Mouse (Mus musculus) hindbrain, embryonic 15.5 days (tissue): Measurements from ENCODE around the gene Themis. TPM values are rescaled to one million over a fixed set of nuclear protein-coding genes. Genes with fewer than 3 reads are reported as not detected.
A peak's percentile ranks its signal among the peaks of the same experiment; 100 is the strongest.

Experiments used
- ATAC-seq: fragments of 200-750 bp; cut with Nextera tagmentation; 2 replicates; pipeline ENCODE4 v1.8.0; 2017; ENCODE audit warnings: low read depth, moderate number of reproducible peaks, moderate TSS enrichment; ENCODE audit not compliant: low FRiP score
- H3K27ac ChIP-seq: fragments of 300-500 bp; sonication (generic); replicated peaks from 2 replicates; pipeline ENCODE4 v1.5.1; 2015; ENCODE audit warnings: mild to moderate bottlenecking, inconsistent platforms
- H3K27me3 ChIP-seq: fragments of 300-500 bp; sonication (generic); 2 replicates; pipeline ENCODE4 v1.6.1; 2015; ENCODE audit warnings: control low read depth, inconsistent platforms
- H3K36me3 ChIP-seq: fragments of 300-500 bp; sonication (generic); 2 replicates; pipeline ENCODE4 v1.6.1; 2015; ENCODE audit warnings: control low read depth, inconsistent platforms
- H3K4me1 ChIP-seq: fragments of 300-500 bp; sonication (generic); replicated peaks from 2 replicates; pipeline ENCODE4 v1.6.1; 2015; ENCODE audit warnings: control low read depth, inconsistent platforms
- H3K4me2 ChIP-seq: fragments of 300-500 bp; sonication (generic); 2 replicates; pipeline ENCODE4 v1.6.1; 2015; ENCODE audit warnings: moderate library complexity, mild to moderate bottlenecking, inconsistent platforms
- H3K4me3 ChIP-seq: fragments of 300-500 bp; sonication (generic); 2 replicates; pipeline ENCODE4 v1.5.1; 2015; ENCODE audit warnings: mild to moderate bottlenecking, inconsistent platforms
- H3K9ac ChIP-seq: fragments of 300-500 bp; sonication (generic); 2 replicates; pipeline ENCODE4 v1.6.1; 2015; ENCODE audit warnings: inconsistent platforms
- H3K9me3 ChIP-seq: fragments of 300-500 bp; sonication (generic); 2 replicates; pipeline ENCODE4 v1.6.1; 2016; ENCODE audit warnings: control low read depth, inconsistent platforms
- WGBS: fragments of 180-500 bp; shearing (Covaris S2); methylation state at CpG from one replicate; pipeline ENCODE4 v1.1.7; 2015; 5-methylcytosine and 5-hydroxymethylcytosine counted together
- polyA plus RNA-seq: library from polyadenylated mRNA; unstranded; fragments of >200 nt; fragmentation: Nextera tagmentation; extraction: Ambion mirVana; gene quantifications from 2 replicates; pipeline ENCODE4 v1.2.1, GENCODE M21; 2015

Gene Themis
- polyA plus RNA-seq, 1 experiment from 2014 or later, result 0.04 TPM

GRCm38 (mm10) chr10:28812571-28812936 lies 144.4 kb downstream of the Themis start:
- Histone ChIP-seq H3K27ac (no peak overlapping the region), H3K9ac (no peak overlapping the region), H3K9me3 (no peaks in the 10 kb centered on the region), H3K4me2 (no peak overlapping the region), H3K4me3 (no peak overlapping the region), H3K27me3 (no peaks in the 10 kb centered on the region), H3K4me1 (no peaks in the 10 kb centered on the region), H3K36me3 (no peaks in the 10 kb centered on the region)
- ATAC-seq, result no peak

GRCm38 (mm10) chr10:28816160-28816559 lies 148.0 kb downstream of the Themis start:
- Histone ChIP-seq H3K36me3 (no peaks in the 10 kb centered on the region), H3K9ac (no peak overlapping the region), H3K9me3 (no peaks in the 10 kb centered on the region), H3K4me1 (no peaks in the 10 kb centered on the region), H3K27me3 (no peaks in the 10 kb centered on the region), H3K4me2 (no peak overlapping the region), H3K4me3 (no peak overlapping the region), H3K27ac (no peak overlapping the region)
- no peak for ATAC-seq
- WGBS, result 66% methylated on average over 4 of the region's 4 CpGs

- Histone ChIP-seq H3K4me2 (no peak overlapping the region), H3K27me3 (no peaks in the 10 kb centered on the region), H3K9ac (no peak overlapping the region), H3K27ac (no peak overlapping the region), H3K4me1 (no peaks in the 10 kb centered on the region), H3K36me3 (no peaks in the 10 kb centered on the region), H3K9me3 (no peaks in the 10 kb centered on the region), H3K4me3 (no peak overlapping the region)
- ATAC-seq, result no peak
- WGBS, result 83% methylated on average over 3 of the region's 3 CpGs
Measured at GRCm38 (mm10) chr10:28822320-28822719, 154.2 kb downstream of the Themis start.

GRCm38 (mm10) chr10:28842605-28843004 lies 174.4 kb downstream of the Themis start:
- Histone ChIP-seq H3K4me2 (no peak overlapping the region), H3K9me3 (no peaks in the 10 kb centered on the region), H3K27ac (no peak overlapping the region), H3K4me3 (no peak overlapping the region), H3K36me3 (no peaks in the 10 kb centered on the region), H3K9ac (no peak overlapping the region), H3K4me1 (0 out of 2 replicates have a peak, but pooled peaks cover 4% of the 10 kb centered on the region), H3K27me3 (no peaks in the 10 kb centered on the region)
- ATAC-seq, result no peak
- 60% methylated on average over 2 of the region's 2 CpGs for WGBS

- H3K9me3 ChIP-seq, result no peaks in the 10 kb centered on the region
- 0 out of 2 replicates have a peak, but pooled peaks cover 4% of the 10 kb centered on the region for H3K4me1 ChIP-seq
- H3K36me3 ChIP-seq, result no peaks in the 10 kb centered on the region
- no peak overlapping the region for H3K9ac ChIP-seq
- no peak overlapping the region for H3K4me2 ChIP-seq
- no peak overlapping the region for H3K27ac ChIP-seq
- no peaks in the 10 kb centered on the region for H3K27me3 ChIP-seq
- H3K4me3 ChIP-seq, result no peak overlapping the region
- peak; percentile 51 for ATAC-seq
- WGBS, result 28% methylated on average over 7 of the region's 7 CpGs
Measured at GRCm38 (mm10) chr10:28843755-28844717, 175.9 kb downstream of the Themis start.

GRCm38 (mm10) chr10:28856154-28856553 lies 188.0 kb downstream of the Themis start:
- H3K27me3 ChIP-seq, result no peaks in the 10 kb centered on the region
- H3K9ac ChIP-seq, result no peak overlapping the region
- no peak overlapping the region for H3K4me2 ChIP-seq
- WGBS, result 94% methylated on average over 2 of the region's 2 CpGs
- no peaks in the 10 kb centered on the region for H3K4me1 ChIP-seq
- no peak for ATAC-seq
- H3K36me3 ChIP-seq, result no peaks in the 10 kb centered on the region
- H3K27ac ChIP-seq, result no peak overlapping the region
- no peaks in the 10 kb centered on the region for H3K9me3 ChIP-seq
- H3K4me3 ChIP-seq, result no peak overlapping the region

GRCm38 (mm10) chr10:28870580-28871354 lies 202.6 kb downstream of the Themis start:
- ATAC-seq, result no peak
- Histone ChIP-seq H3K4me1 (no peaks in the 10 kb centered on the region), H3K36me3 (no peaks in the 10 kb centered on the region), H3K27ac (no peak overlapping the region), H3K9me3 (no peaks in the 10 kb centered on the region), H3K9ac (no peak overlapping the region), H3K4me2 (no peak overlapping the region), H3K4me3 (no peak overlapping the region), H3K27me3 (no peaks in the 10 kb centered on the region)
- 58% methylated on average over 4 of the region's 4 CpGs for WGBS

GRCm38 (mm10) chr10:28874605-28875004 lies 206.4 kb downstream of the Themis start:
- H3K27ac ChIP-seq, result no peak overlapping the region
- 21% methylated on average over 4 of the region's 4 CpGs for WGBS

GRCm38 (mm10) chr10:28887643-28888042 lies 219.5 kb downstream of the Themis start:
- no peak for ATAC-seq
- Histone ChIP-seq H3K4me3 (no peak overlapping the region), H3K36me3 (no peaks in the 10 kb centered on the region), H3K4me1 (no peaks in the 10 kb centered on the region), H3K4me2 (no peak overlapping the region), H3K9me3 (no peaks in the 10 kb centered on the region), H3K9ac (no peak overlapping the region), H3K27ac (no peak overlapping the region), H3K27me3 (no peaks in the 10 kb centered on the region)
- WGBS, result 83% methylated on average over 1 of the region's 1 CpGs

More at GRCm38 (mm10) chr10:28874605-28875004, 206.4 kb downstream of the Themis start:
- H3K9ac ChIP-seq, result no peak overlapping the region
- H3K4me2 ChIP-seq, result no peak overlapping the region
- H3K4me1 ChIP-seq, result no peaks in the 10 kb centered on the region
- H3K4me3 ChIP-seq, result no peak overlapping the region
- no peaks in the 10 kb centered on the region for H3K36me3 ChIP-seq
- no peaks in the 10 kb centered on the region for H3K27me3 ChIP-seq
- no peak for ATAC-seq
- H3K9me3 ChIP-seq, result no peaks in the 10 kb centered on the region

- Histone ChIP-seq H3K9me3 (no peaks in the 10 kb centered on the region), H3K36me3 (no peaks in the 10 kb centered on the region), H3K9ac (no peak overlapping the region), H3K27me3 (no peaks in the 10 kb centered on the region), H3K4me2 (no peak overlapping the region), H3K4me3 (no peak overlapping the region), H3K27ac (no peak overlapping the region), H3K4me1 (no peaks in the 10 kb centered on the region)
- ATAC-seq, result no peak
- WGBS, result 91% methylated on average over 2 of the region's 2 CpGs
Measured at GRCm38 (mm10) chr10:28890886-28891285, 222.7 kb downstream of the Themis start.

- Histone ChIP-seq H3K9me3 (no peaks in the 10 kb centered on the region), H3K4me1 (no peaks in the 10 kb centered on the region), H3K4me3 (no peak overlapping the region), H3K4me2 (no peak overlapping the region), H3K9ac (no peak overlapping the region), H3K27ac (no peak overlapping the region), H3K36me3 (no peaks in the 10 kb centered on the region), H3K27me3 (no peaks in the 10 kb centered on the region)
- 68% methylated on average over 1 of the region's 1 CpGs for WGBS
- ATAC-seq, result no peak
Measured at GRCm38 (mm10) chr10:28898351-28898750, 230.2 kb downstream of the Themis start.
